Mouse (Mus musculus): Measurements from ENCODE around the gene S100z. TPM values are rescaled to one million over a fixed set of nuclear protein-coding genes. Genes with fewer than 3 reads are reported as not detected.

The S100z gene
- polyA plus RNA-seq, 2 experiments from 2014 or later: not detected

DNA sequence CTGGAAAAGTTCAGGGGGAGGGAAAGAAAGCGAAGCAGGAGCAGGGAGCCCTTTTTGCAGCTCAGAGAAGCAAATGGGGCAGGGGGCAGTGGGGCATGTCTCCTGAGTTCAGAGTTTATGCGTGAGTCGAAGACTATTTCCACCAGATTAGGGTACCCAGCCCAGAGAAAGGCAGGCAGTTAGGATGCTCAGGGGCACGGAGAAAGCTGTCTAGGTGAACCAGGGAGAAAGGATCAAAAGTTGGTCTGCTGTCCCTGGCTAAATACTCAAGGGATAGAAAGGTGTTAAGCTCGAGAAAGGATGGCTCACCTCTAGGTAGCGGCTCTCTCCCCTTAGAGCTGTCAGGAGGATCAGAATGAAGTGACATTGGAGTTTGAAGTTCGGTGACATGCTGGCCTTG lies 34.2 kb downstream of the S100z start:
- ATAC-seq: no peak

- ATAC-seq: no peak
Measured at GRCm38 (mm10) chr13:95443376-95444233, 34.9 kb downstream of the S100z start.

DNA sequence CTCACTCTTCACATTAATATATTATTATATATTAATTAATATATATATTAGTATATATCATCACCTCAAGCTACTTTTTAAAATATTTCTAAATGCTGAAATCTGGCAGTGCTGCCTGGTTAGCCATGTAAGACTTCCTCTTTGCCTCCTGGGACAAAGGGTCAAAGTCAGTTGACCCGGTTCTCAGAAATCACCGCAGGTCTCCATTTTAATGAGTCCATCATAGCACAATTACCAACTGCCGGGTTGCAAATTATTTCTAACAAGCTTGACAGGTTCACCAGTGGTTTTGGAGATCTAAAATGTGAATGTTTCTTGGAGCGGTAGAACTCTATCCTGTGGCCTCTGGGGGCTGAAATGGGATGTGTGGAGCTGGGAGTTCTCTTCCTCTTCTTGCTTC lies 35.6 kb downstream of the S100z start:
- ATAC-seq: no peak

DNA sequence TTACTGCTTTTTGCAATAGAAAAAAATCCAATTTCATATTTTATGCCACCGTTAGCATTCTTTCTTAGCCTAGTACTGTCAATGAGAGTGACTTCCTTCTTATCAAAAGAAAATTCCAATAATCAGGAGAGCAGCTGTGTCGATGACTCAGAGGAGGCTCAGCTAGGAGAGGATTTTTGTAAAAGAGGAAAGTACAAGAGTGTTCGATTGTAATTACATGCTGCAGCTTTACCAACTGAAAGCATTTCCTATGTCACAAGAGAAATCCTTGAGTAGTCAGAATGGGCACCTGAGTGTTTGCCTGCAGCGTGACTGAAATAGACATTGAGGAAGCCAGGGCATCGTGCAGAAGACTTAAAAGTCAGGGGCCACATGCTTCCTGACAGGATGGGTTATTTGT lies 39.0 kb downstream of the S100z start:
- no peak for ATAC-seq

GRCm38 (mm10) chr13:95431760-95432159 lies 46.8 kb downstream of the S100z start:
- no peak for ATAC-seq

GRCm38 (mm10) chr13:95427499-95427898 lies 51.0 kb downstream of the S100z start:
- ATAC-seq: no peak

Other genes starting within 250 kb of the S100z start
- 1 to 10 TPM in 1 of 2 experiments, under 1 TPM in 1; 0.54 to 1.2 TPM for gene Pde8b, start 228.4 kb downstream of the S100z start, polyA plus RNA-seq (2017; shearing (Covaris generic))
- 1 to 10 TPM; 1.5 to 1.9 TPM for gene Zbed3, start 155.1 kb downstream of the S100z start, polyA plus RNA-seq (2017; shearing (Covaris generic))
- gene Aggf1, start 103.4 kb downstream of the S100z start, polyA plus RNA-seq (2017; shearing (Covaris generic)): 10 to 100 TPM; 11.3 to 12.4 TPM
- not detected for gene Crhbp, start 33.8 kb downstream of the S100z start, polyA plus RNA-seq (2017; shearing (Covaris generic))
- 10 to 100 TPM; 17.0 to 21.0 TPM for gene F2rl1, start 46.5 kb upstream of the S100z start, polyA plus RNA-seq (2017; shearing (Covaris generic))
- gene F2r, start 139.8 kb upstream of the S100z start, polyA plus RNA-seq (2017; shearing (Covaris generic)): 10 to 100 TPM; 32.9 to 37.3 TPM
- gene F2rl2, start 218.1 kb upstream of the S100z start, polyA plus RNA-seq (2017; shearing (Covaris generic)): 1 to 10 TPM; 8.3 to 9.3 TPM